Mouse (Mus musculus) midbrain, embryonic 14.5 days (tissue): ENCODE data around the gene Cfap157. TPM values are rescaled to one million over a fixed set of nuclear protein-coding genes. Genes with fewer than 3 reads are reported as not detected.

Experiments used
- ATAC-seq: fragments of 200-750 bp; cut with Nextera tagmentation; 2 replicates; pipeline ENCODE4 v1.8.0; 2017; ENCODE audit warnings: moderate number of reproducible peaks, moderate library complexity; ENCODE audit not compliant: low FRiP score, low TSS enrichment
- DNase-seq: peaks from one replicate; pipeline ENCODE4 v3.0.0-alpha.2; 2015
- H3K27ac ChIP-seq: fragments of 300-500 bp; sonication (generic); replicated peaks from 2 replicates; pipeline ENCODE4 v1.5.1; 2014; ENCODE audit warnings: mild to moderate bottlenecking, low read depth, low read length, moderate library complexity
- H3K27me3 ChIP-seq: fragments of 300-500 bp; sonication (generic); 2 replicates; pipeline ENCODE4 v1.6.1; 2014; ENCODE audit warnings: low read length, control low read depth, mixed read lengths; ENCODE audit not compliant: control insufficient read depth, insufficient read depth
- H3K36me3 ChIP-seq: fragments of 300-500 bp; sonication (generic); 2 replicates; pipeline ENCODE4 v1.6.1; 2014; ENCODE audit warnings: low read length, control low read depth; ENCODE audit not compliant: control insufficient read depth, insufficient read depth
- H3K4me1 ChIP-seq: fragments of 300-500 bp; sonication (generic); 2 replicates; pipeline ENCODE4 v1.6.1; 2014; ENCODE audit warnings: mild to moderate bottlenecking, antibody characterized with exemption, low read length, control low read depth; ENCODE audit not compliant: control insufficient read depth, insufficient read depth
- H3K4me2 ChIP-seq: fragments of 300-500 bp; sonication (generic); 2 replicates; pipeline ENCODE4 v1.6.1; 2014; ENCODE audit warnings: mild to moderate bottlenecking, low read length, moderate library complexity
- H3K4me3 ChIP-seq: fragments of 300-500 bp; sonication (generic); replicated peaks from 2 replicates; pipeline ENCODE4 v1.5.1; 2014; ENCODE audit warnings: low read depth, low read length
- H3K9ac ChIP-seq: fragments of 300-500 bp; sonication (generic); replicated peaks from 2 replicates; pipeline ENCODE4 v1.6.1; 2014; ENCODE audit warnings: mild to moderate bottlenecking, low read length, moderate library complexity
- H3K9me3 ChIP-seq: fragments of 300-500 bp; sonication (generic); 2 replicates; pipeline ENCODE4 v1.6.1; 2016; ENCODE audit warnings: low read length, control low read depth, mixed read lengths; ENCODE audit not compliant: control insufficient read depth
- WGBS: fragments of 180-500 bp; shearing (Covaris S2); extraction: QIAGEN DNeasy Blood & Tissue Kit; methylation state at CpG from one replicate; pipeline ENCODE4 v1.1.7; 2014; 5-methylcytosine and 5-hydroxymethylcytosine counted together
- polyA plus RNA-seq: library from polyadenylated mRNA; unstranded; fragments of >200 nt; fragmentation: Nextera tagmentation; extraction: Ambion mirVana; gene quantifications from 2 replicates; pipeline ENCODE4 v1.2.1, GENCODE M21; 2014

Cfap157 gene
- polyA plus RNA-seq, 1 experiment from 2014 or later: 0.38 TPM

- peaks cover 80% of the 10 kb centered on the region for H3K36me3 ChIP-seq
- peak overlapping the region; percentile 52; the same call in 1 of the 2 replicates for H3K4me2 ChIP-seq
- peaks cover 20% of the 10 kb centered on the region for H3K4me1 ChIP-seq
- no peak overlapping the region for H3K9ac ChIP-seq
- no peak overlapping the region for H3K4me3 ChIP-seq
- H3K27ac ChIP-seq: 0 out of 2 replicates have a peak overlapping the region, but pooled peaks have one; percentile 78
- 77% methylated on average over 7 of the region's 7 CpGs for WGBS
- H3K9me3 ChIP-seq: no peaks in the 10 kb centered on the region
- ATAC-seq (no peak), DNase-seq (no peak)
- H3K27me3 ChIP-seq: no peaks in the 10 kb centered on the region
These were observed 34.0 kb downstream of the Cfap157 start for GRCm38 (mm10) chr2:32750199-32750598.

DNA sequence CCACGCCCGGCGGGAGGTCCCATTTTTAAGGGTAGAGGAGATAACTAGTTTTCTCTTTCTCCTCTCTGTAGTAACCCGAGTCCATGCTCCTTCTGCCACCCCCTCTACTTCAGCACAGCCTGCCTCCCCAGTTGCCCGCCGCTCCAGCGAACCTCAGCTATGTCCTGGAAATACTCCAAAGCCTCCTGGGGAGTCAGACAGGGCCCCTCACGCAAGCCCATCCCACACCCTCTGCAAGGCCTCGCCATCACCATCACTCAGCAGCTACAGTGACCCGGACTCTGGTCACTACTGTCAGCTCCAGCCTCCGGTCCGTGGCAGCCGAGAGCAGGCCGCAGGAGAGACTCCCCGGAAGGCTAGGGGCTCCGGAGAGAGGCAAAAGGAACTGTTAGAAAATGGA lies 35.1 kb downstream of the Cfap157 start:
- ATAC-seq: no peak
- Histone ChIP-seq H3K36me3 (peaks cover 77% of the 10 kb centered on the region), H3K4me3 (no peak overlapping the region), H3K9me3 (no peaks in the 10 kb centered on the region), H3K9ac (no peak overlapping the region), H3K4me2 (no peak overlapping the region), H3K27ac (no peak overlapping the region), H3K27me3 (no peaks in the 10 kb centered on the region), H3K4me1 (peaks cover 20% of the 10 kb centered on the region)
- WGBS: 94% methylated on average over 16 of the region's 16 CpGs
- DNase-seq: no peak

DNA sequence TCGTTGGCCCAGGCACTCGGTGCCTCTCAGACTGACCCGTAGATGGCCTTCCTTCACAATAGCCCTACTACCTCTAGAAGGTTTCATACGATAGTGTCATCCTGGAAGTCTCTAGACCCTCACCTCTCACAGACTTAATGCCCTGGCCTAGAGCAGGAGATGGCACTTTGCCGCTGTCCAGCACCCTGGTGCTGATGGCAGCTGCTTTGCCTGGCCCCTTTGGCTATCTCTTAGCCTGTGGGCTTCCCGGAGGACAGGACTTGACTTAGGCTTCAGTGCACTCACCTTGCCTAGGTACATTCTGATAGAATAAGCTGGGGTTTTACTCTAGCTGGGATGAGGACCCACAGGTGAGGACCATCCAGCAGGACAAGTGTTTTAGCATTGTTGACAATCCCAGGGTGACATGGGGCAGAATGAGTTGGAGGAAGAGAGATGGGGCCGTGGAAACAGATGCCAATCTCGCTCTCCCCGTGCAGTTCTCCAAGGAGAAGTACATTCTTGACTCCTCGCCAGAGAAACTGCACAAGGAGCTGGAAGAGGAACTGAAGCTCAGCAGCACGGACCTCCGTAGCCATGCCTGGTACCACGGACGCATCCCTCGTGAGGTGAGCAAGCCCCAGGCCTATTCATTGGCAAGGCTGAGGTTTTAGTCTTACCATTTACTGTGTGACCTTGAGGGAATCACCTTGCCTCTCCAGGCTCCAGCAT lies 39.8 kb downstream of the Cfap157 start:
- DNase-seq: no peak
- no peak overlapping the region for H3K27ac ChIP-seq
- H3K36me3 ChIP-seq: peaks cover 48% of the 10 kb centered on the region
- H3K9me3 ChIP-seq: no peaks in the 10 kb centered on the region
- H3K4me2 ChIP-seq: no peak overlapping the region
- no peak overlapping the region for H3K9ac ChIP-seq
- peaks cover 18% of the 10 kb centered on the region for H3K4me1 ChIP-seq
- ATAC-seq: no peak
- WGBS: 77% methylated on average over 15 of the region's 15 CpGs
- H3K27me3 ChIP-seq: no peaks in the 10 kb centered on the region
- H3K4me3 ChIP-seq: no peak overlapping the region

- Histone ChIP-seq H3K9me3 (no peaks in the 10 kb centered on the region), H3K27ac (peak overlapping the region; percentile 86), H3K4me3 (peak overlapping the region; percentile 82), H3K36me3 (peaks cover 30% of the 10 kb centered on the region), H3K9ac (peak overlapping the region; percentile 85), H3K4me1 (peaks cover 18% of the 10 kb centered on the region), H3K4me2 (peak overlapping the region; percentile 82), H3K27me3 (no peaks in the 10 kb centered on the region)
- peak; percentile 94 for DNase-seq
- under 1% methylated on average over 18 of the region's 18 CpGs for WGBS
- peak; percentile 89 for ATAC-seq
These were observed 42.1 kb downstream of the Cfap157 start for GRCm38 (mm10) chr2:32742173-32742531.

DNA sequence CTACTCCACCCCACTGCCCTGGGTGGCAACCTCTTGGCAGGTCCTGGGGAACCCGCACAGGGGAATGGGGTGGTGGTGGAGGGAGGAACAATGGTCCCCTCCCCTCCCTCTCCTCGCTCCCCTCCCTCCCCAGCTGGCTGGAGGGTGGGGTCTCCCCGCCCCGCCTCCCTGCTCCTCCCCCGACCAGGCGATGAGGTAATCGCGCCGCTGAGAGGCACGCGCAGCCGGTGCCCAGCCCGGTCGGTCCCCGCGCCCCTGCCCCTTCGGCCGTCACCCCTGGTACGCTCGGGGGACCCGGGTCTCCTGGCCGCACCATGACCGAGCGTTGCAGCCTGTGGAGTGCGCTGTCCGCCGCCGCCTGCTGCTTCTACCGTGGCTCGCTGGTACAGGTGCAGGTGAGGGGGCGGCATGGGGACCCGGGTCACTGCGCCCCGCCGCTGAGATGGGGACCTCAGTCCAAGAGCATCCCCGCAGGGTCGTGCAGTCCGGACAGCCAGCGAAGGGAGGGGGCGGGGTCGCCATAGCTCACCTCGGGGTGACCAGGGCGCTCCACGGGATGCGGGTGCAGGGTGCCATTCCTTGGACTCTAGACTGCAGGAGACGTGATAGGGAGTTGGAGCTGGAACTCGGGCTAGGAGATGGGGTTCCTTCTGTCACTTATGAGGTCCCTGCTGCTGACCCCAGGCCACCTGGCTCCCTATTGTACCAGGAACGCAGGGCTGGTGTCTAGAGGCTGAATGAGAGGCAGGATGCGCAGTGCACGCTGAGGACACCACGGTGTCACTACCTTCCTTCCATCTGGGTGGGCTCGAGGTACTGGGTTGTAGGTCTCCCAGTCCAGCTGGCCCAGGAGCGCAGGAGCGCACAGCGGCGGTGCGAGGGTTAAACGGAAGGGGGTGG lies 42.7 kb downstream of the Cfap157 start:
- ATAC-seq: peak; percentile 60
- no peaks in the 10 kb centered on the region for H3K9me3 ChIP-seq
- H3K36me3 ChIP-seq: peaks cover 24% of the 10 kb centered on the region
- H3K4me1 ChIP-seq: peaks cover 18% of the 10 kb centered on the region
- H3K27me3 ChIP-seq: no peaks in the 10 kb centered on the region
- DNase-seq: peak; percentile 87
- H3K4me3 ChIP-seq: peak overlapping the region; percentile 82
- H3K9ac ChIP-seq: peak overlapping the region; percentile 85
- peak overlapping the region; percentile 82 for H3K4me2 ChIP-seq
- 2% methylated on average over 54 of the region's 58 CpGs for WGBS
- H3K27ac ChIP-seq: peak overlapping the region; percentile 86

DNA sequence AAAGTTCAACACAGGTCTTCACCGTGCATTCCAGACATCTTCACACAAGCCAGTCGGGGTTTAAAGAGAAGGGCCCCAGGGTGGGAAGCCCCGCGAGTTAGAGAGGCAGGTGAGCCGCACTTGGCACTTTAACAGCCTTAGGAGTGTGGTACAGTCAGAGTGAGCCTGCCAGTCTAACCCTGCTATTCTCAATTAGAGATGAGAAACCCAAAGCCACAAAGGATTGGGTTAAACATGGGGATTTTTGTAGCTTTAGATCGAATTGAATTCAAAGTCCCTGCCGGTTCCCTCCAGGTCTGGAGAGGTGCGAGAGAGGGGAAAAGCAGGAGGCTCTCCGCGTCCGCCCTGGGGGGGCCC lies 43.3 kb downstream of the Cfap157 start, which contains the start of gene 6330409D20Rik:
Gene 6330409D20Rik, minus strand, starts transcription at position 101 of the 357 bp plus-strand sequence.
- WGBS: 6% methylated on average over 11 of the region's 11 CpGs
- H3K4me2 ChIP-seq: peak within 1 kb of the TSS; percentile 82
- H3K4me1 ChIP-seq: peaks cover 18% of the 10 kb centered on the region
- DNase-seq (no peak), ATAC-seq (no peak)
- H3K36me3 ChIP-seq: peaks cover 17% of the 10 kb centered on the region
- peak within 1 kb of the TSS; percentile 85 for H3K9ac ChIP-seq
- peak within 1 kb of the TSS; percentile 86 for H3K27ac ChIP-seq
- no peaks in the 10 kb centered on the region for H3K9me3 ChIP-seq
- H3K4me3 ChIP-seq: peak within 1 kb of the TSS; percentile 82
- H3K27me3 ChIP-seq: no peaks in the 10 kb centered on the region

GRCm38 (mm10) chr2:32739311-32739710 lies 44.9 kb downstream of the Cfap157 start:
- Histone ChIP-seq H3K27me3 (no peaks in the 10 kb centered on the region), H3K36me3 (0 out of 2 replicates have a peak, but pooled peaks cover 3% of the 10 kb centered on the region), H3K9ac (no peak overlapping the region), H3K4me1 (peaks cover 18% of the 10 kb centered on the region), H3K9me3 (no peaks in the 10 kb centered on the region), H3K4me3 (no peak overlapping the region), H3K27ac (no peak overlapping the region), H3K4me2 (no peak overlapping the region)
- 72% methylated on average over 4 of the region's 4 CpGs for WGBS
- ATAC-seq (no peak), DNase-seq (no peak)

GRCm38 (mm10) chr2:32737008-32737407 lies 47.2 kb downstream of the Cfap157 start:
- no peak overlapping the region for H3K27ac ChIP-seq
- no peak overlapping the region for H3K4me3 ChIP-seq
- H3K9ac ChIP-seq: no peak overlapping the region
- DNase-seq (no peak), ATAC-seq (no peak)
- no peaks in the 10 kb centered on the region for H3K9me3 ChIP-seq
- H3K27me3 ChIP-seq: no peaks in the 10 kb centered on the region
- peaks cover 9% of the 10 kb centered on the region; the same call in 1 of the 2 replicates for H3K4me1 ChIP-seq
- H3K36me3 ChIP-seq: no peaks in the 10 kb centered on the region
- 55% methylated on average over 6 of the region's 6 CpGs for whole genome bisulfite sequencing
- H3K4me2 ChIP-seq: no peak overlapping the region
